Mouse (Mus musculus): ENCODE results near the gene Dzank1. TPM values are rescaled to one million over a fixed set of nuclear protein-coding genes. Genes with fewer than 3 reads are reported as not detected.

The Dzank1 gene
- polyA plus RNA-seq, 1 experiment from 2014 or later: 19.5 TPM

GRCm38 (mm10) chr2:144458355-144458754, 68.9 kb downstream of the Dzank1 start:
- peak overlapping the region; percentile 47 for H3K4me3 ChIP-seq (replicated peaks; ENCODE audit: low read length)

GRCm38 (mm10) chr2:144452364-144453008, 74.7 kb downstream of the Dzank1 start:
- H3K27ac ChIP-seq: no peak overlapping the region
- peaks cover 31% of the 10 kb centered on the region for H3K27me3 ChIP-seq (ENCODE audit: control insufficient read depth, insufficient read depth, low read length)
- H3K4me2 ChIP-seq (replicated peaks): no peak overlapping the region
- DNase-seq (ENCODE audit: low spot score) (peak; percentile 76), ATAC-seq (ENCODE audit: low FRiP score) (peak; percentile 53; the same call in 1 of the 2 replicates)
- H3K36me3 ChIP-seq (replicated peaks; ENCODE audit: control insufficient read depth, insufficient read depth): no peaks in the 10 kb centered on the region
- H3K9ac ChIP-seq: no peak overlapping the region
- no peak overlapping the region for H3K4me3 ChIP-seq (replicated peaks; ENCODE audit: low read length)
- no peaks in the 10 kb centered on the region for H3K9me3 ChIP-seq (ENCODE audit: control insufficient read depth, low read length)
- 17% methylated on average over 8 of the region's 8 CpGs for WGBS
- no peaks in the 10 kb centered on the region for H3K4me1 ChIP-seq (replicated peaks; ENCODE audit: control insufficient read depth, insufficient read depth, low read length)

More at GRCm38 (mm10) chr2:144458355-144458754, 68.9 kb downstream of the Dzank1 start:
- H3K9ac ChIP-seq: no peak overlapping the region
- peaks cover 12% of the 10 kb centered on the region for H3K4me1 ChIP-seq (replicated peaks; ENCODE audit: control insufficient read depth, insufficient read depth, low read length)
- peaks cover 31% of the 10 kb centered on the region for H3K27me3 ChIP-seq (ENCODE audit: control insufficient read depth, insufficient read depth, low read length)
- no peaks in the 10 kb centered on the region for H3K9me3 ChIP-seq (ENCODE audit: control insufficient read depth, low read length)
- peak overlapping the region; percentile 56 for H3K4me2 ChIP-seq (replicated peaks)
- 75% methylated on average over 6 of the region's 6 CpGs for WGBS
- ATAC-seq (ENCODE audit: low FRiP score): no peak
- H3K27ac ChIP-seq: no peak overlapping the region
- DNase-seq (ENCODE audit: low spot score): no peak
- H3K36me3 ChIP-seq (replicated peaks; ENCODE audit: control insufficient read depth, insufficient read depth): no peaks in the 10 kb centered on the region

- H3K4me3 ChIP-seq (replicated peaks; ENCODE audit: low read length): no peak overlapping the region
- no peak overlapping the region for H3K4me2 ChIP-seq (replicated peaks)
- H3K9ac ChIP-seq: no peak overlapping the region
- H3K27ac ChIP-seq: no peak overlapping the region
- H3K9me3 ChIP-seq (ENCODE audit: control insufficient read depth, low read length): no peaks in the 10 kb centered on the region
- WGBS: 79% methylated on average over 2 of the region's 2 CpGs
- peaks cover 11% of the 10 kb centered on the region; the same call in 1 of the 2 replicates for H3K27me3 ChIP-seq (ENCODE audit: control insufficient read depth, insufficient read depth, low read length)
- DNase-seq (ENCODE audit: low spot score): no peak
- no peaks in the 10 kb centered on the region for H3K4me1 ChIP-seq (replicated peaks; ENCODE audit: control insufficient read depth, insufficient read depth, low read length)
- H3K36me3 ChIP-seq (replicated peaks; ENCODE audit: control insufficient read depth, insufficient read depth): no peaks in the 10 kb centered on the region
- ATAC-seq (ENCODE audit: low FRiP score): no peak
These were observed 76.8 kb downstream of the Dzank1 start for GRCm38 (mm10) chr2:144450378-144450777.

- DNase-seq (ENCODE audit: low spot score): no peak
- no peak overlapping the region for H3K4me3 ChIP-seq (replicated peaks; ENCODE audit: low read length)
- no peak overlapping the region for H3K9ac ChIP-seq
- H3K4me2 ChIP-seq (replicated peaks): no peak overlapping the region
- WGBS: 75% methylated on average over 7 of the region's 7 CpGs
- no peak overlapping the region for H3K27ac ChIP-seq
- H3K27me3 ChIP-seq (ENCODE audit: control insufficient read depth, insufficient read depth, low read length): no peaks in the 10 kb centered on the region
- no peaks in the 10 kb centered on the region for H3K9me3 ChIP-seq (ENCODE audit: control insufficient read depth, low read length)
- no peaks in the 10 kb centered on the region for H3K4me1 ChIP-seq (replicated peaks; ENCODE audit: control insufficient read depth, insufficient read depth, low read length)
- no peaks in the 10 kb centered on the region for H3K36me3 ChIP-seq (replicated peaks; ENCODE audit: control insufficient read depth, insufficient read depth)
- ATAC-seq (ENCODE audit: low FRiP score): no peak
These were observed 80.7 kb downstream of the Dzank1 start for GRCm38 (mm10) chr2:144446360-144446999.

- Histone ChIP-seq H3K9ac (no peak overlapping the region), H3K4me3 (replicated peaks; ENCODE audit: low read length) (no peak overlapping the region), H3K36me3 (replicated peaks; ENCODE audit: control insufficient read depth, insufficient read depth) (no peaks in the 10 kb centered on the region), H3K4me1 (replicated peaks; ENCODE audit: control insufficient read depth, insufficient read depth, low read length) (no peaks in the 10 kb centered on the region), H3K27ac (no peak overlapping the region), H3K4me2 (replicated peaks) (no peak overlapping the region), H3K27me3 (ENCODE audit: control insufficient read depth, insufficient read depth, low read length) (no peaks in the 10 kb centered on the region), H3K9me3 (ENCODE audit: control insufficient read depth, low read length) (no peaks in the 10 kb centered on the region)
- no peak for ATAC-seq (ENCODE audit: low FRiP score)
- DNase-seq (ENCODE audit: low spot score): peak; percentile 29
- WGBS: 82% methylated on average over 11 of the region's 11 CpGs
These were observed 85.8 kb downstream of the Dzank1 start for GRCm38 (mm10) chr2:144441386-144441915.

GRCm38 (mm10) chr2:144439191-144439700, 88.0 kb downstream of the Dzank1 start:
- H3K27ac ChIP-seq: no peak overlapping the region
- no peaks in the 10 kb centered on the region for H3K36me3 ChIP-seq (replicated peaks; ENCODE audit: control insufficient read depth, insufficient read depth)
- no peaks in the 10 kb centered on the region for H3K27me3 ChIP-seq (ENCODE audit: control insufficient read depth, insufficient read depth, low read length)
- no peak overlapping the region for H3K4me3 ChIP-seq (replicated peaks; ENCODE audit: low read length)
- ATAC-seq (ENCODE audit: low FRiP score) (no peak), DNase-seq (ENCODE audit: low spot score) (no peak)
- no peak overlapping the region for H3K9ac ChIP-seq
- no peak overlapping the region for H3K4me2 ChIP-seq (replicated peaks)
- 72% methylated on average over 3 of the region's 3 CpGs for WGBS
- H3K9me3 ChIP-seq (ENCODE audit: control insufficient read depth, low read length): no peaks in the 10 kb centered on the region
- H3K4me1 ChIP-seq (replicated peaks; ENCODE audit: control insufficient read depth, insufficient read depth, low read length): no peaks in the 10 kb centered on the region

- ATAC-seq (ENCODE audit: low FRiP score) (no peak), DNase-seq (ENCODE audit: low spot score) (no peak)
- H3K9ac ChIP-seq: no peak overlapping the region
- no peak overlapping the region for H3K4me2 ChIP-seq (replicated peaks)
- no peaks in the 10 kb centered on the region for H3K27me3 ChIP-seq (ENCODE audit: control insufficient read depth, insufficient read depth, low read length)
- H3K36me3 ChIP-seq (replicated peaks; ENCODE audit: control insufficient read depth, insufficient read depth): no peaks in the 10 kb centered on the region
- no peaks in the 10 kb centered on the region for H3K9me3 ChIP-seq (ENCODE audit: control insufficient read depth, low read length)
- H3K4me1 ChIP-seq (replicated peaks; ENCODE audit: control insufficient read depth, insufficient read depth, low read length): no peaks in the 10 kb centered on the region
- H3K27ac ChIP-seq: no peak overlapping the region
- WGBS: 60% methylated on average over 4 of the region's 4 CpGs
- H3K4me3 ChIP-seq (replicated peaks; ENCODE audit: low read length): no peak overlapping the region
These were observed 88.8 kb downstream of the Dzank1 start for GRCm38 (mm10) chr2:144438424-144438823.

GRCm38 (mm10) chr2:144435679-144436078, 91.5 kb downstream of the Dzank1 start:
- DNase-seq (ENCODE audit: low spot score) (no peak), ATAC-seq (ENCODE audit: low FRiP score) (no peak)
- H3K4me2 ChIP-seq (replicated peaks): no peak overlapping the region
- WGBS: 75% methylated on average over 10 of the region's 10 CpGs
- H3K36me3 ChIP-seq (replicated peaks; ENCODE audit: control insufficient read depth, insufficient read depth): no peaks in the 10 kb centered on the region
- H3K9ac ChIP-seq: no peak overlapping the region
- no peaks in the 10 kb centered on the region for H3K4me1 ChIP-seq (replicated peaks; ENCODE audit: control insufficient read depth, insufficient read depth, low read length)
- no peaks in the 10 kb centered on the region for H3K9me3 ChIP-seq (ENCODE audit: control insufficient read depth, low read length)
- H3K27me3 ChIP-seq (ENCODE audit: control insufficient read depth, insufficient read depth, low read length): no peaks in the 10 kb centered on the region
- H3K4me3 ChIP-seq (replicated peaks; ENCODE audit: low read length): no peak overlapping the region
- no peak overlapping the region for H3K27ac ChIP-seq

GRCm38 (mm10) chr2:144431286-144431825, 95.9 kb downstream of the Dzank1 start:
- H3K4me1 ChIP-seq (replicated peaks; ENCODE audit: control insufficient read depth, insufficient read depth, low read length): no peaks in the 10 kb centered on the region
- H3K9me3 ChIP-seq (ENCODE audit: control insufficient read depth, low read length): no peaks in the 10 kb centered on the region
- H3K36me3 ChIP-seq (replicated peaks; ENCODE audit: control insufficient read depth, insufficient read depth): no peaks in the 10 kb centered on the region
- no peak overlapping the region for H3K4me3 ChIP-seq (replicated peaks; ENCODE audit: low read length)
- no peak overlapping the region for H3K4me2 ChIP-seq (replicated peaks)
- WGBS: 79% methylated on average over 5 of the region's 5 CpGs
- DNase-seq (ENCODE audit: low spot score): no peak
- H3K9ac ChIP-seq: no peak overlapping the region
- no peaks in the 10 kb centered on the region for H3K27me3 ChIP-seq (ENCODE audit: control insufficient read depth, insufficient read depth, low read length)
- no peak for ATAC-seq (ENCODE audit: low FRiP score)
- H3K27ac ChIP-seq: no peak overlapping the region

Measured in hindbrain, embryonic 14.5 days (tissue).